Mouse (Mus musculus) adrenal gland, adult 8-10 months (tissue): ENCODE results near the gene Map7d3. TPM values are rescaled to one million over a fixed set of nuclear protein-coding genes. Genes with fewer than 3 reads are reported as not detected.
A peak's percentile ranks its signal among the peaks of the same experiment; 100 is the strongest.

ENCODE experiments used
- DNase-seq: peaks from one replicate; pipeline ENCODE4 v3.0.0; 2022
- total RNA-seq, 4 experiments: library from RNA; stranded (reverse); gene quantifications; 2 replicates each; pipeline ENCODE4 v1.2.4; 2022

Gene Map7d3
- 1 to 10 TPM in 2 of 4 experiments, under 1 TPM in 2; 0.23 to 2.0 (median 1.0) TPM for total RNA-seq

DNA sequence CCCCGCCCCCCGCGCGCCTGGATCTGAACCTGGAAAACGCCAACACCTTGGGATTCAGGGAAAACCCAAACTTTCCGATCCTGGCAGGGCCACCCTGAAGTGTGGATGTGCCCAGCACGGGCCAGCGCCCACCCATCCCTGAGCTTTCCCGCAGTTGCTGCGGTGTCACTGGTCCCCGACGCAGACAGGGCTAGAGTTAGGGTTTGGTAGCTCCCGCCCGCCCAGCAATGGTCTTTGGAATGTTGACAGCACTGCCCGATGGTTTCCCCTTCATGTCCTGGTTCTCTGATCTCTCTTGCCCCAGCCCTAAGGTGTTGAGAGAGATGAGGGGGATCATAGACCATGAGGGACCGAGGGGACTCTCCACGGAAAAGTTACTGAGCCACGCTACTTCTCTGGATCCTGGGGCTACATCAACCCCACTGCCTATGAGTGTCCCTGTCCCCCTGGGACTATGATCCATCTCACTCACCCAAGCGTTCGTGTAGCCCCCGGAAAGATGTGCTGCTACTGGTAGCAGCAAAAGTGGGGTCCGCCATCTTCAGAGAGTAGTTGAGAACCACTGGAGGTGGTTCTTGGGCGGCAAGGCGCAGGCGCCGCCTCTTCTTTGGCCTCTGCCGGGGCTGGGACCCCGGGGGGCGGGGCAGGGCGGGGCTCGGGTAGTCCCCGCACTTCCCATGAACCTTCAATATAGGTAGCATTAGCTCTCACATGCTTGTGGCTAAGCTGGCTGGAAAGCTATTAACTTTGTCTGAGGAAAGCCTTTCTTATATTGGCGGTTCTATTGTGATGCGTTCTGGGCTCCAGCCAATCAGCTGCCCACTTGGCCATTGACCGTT, at the start of gene Map7d3:
Gene Map7d3, minus strand, starts transcription at position 562 of the 839 bp plus-strand sequence.
- peak; percentile 0 for DNase-seq

DNA sequence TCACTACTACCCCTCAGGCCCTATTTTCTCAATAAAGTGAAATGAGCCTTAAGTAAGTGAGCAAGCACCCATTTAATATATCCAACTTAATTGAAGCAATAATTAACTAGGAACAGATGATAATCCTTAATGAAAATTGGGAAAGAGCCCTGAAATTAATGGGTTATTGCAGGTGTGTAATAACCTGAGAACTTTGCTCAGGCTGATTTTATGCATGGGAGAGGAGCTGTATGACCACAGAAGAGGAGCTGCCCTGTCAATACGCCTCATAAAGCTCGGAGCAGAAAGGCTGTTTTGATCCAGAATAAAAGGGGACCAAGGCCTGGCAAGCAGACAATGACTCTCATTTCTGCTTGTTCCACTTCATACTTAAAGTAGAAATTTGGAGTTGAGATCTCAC, 47.7 kb upstream of the Map7d3 start, which contains the start of gene Adgrg4:
Gene Adgrg4, plus strand, starts transcription at position 301 of the 400 bp plus-strand sequence.
- DNase-seq: no peak

DNA sequence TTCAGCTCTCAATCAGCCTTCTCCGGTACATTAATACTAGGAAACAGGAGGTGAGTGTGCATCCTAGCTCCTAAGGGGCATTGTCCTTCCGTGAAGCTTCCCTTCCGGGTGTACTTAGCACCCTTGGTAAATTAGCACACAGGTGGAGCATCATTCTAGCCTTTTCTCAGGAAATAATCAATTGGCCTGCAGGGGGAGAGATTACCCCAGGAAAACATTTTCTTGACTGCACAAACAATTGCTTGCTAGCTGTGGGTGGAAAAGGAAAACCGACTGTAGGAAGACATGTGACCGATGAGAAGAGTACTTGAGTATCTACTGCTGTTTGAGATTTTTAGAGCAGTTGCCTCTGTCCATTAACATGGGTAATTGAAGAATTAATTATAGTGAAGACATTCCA, 19.1 kb upstream of the Map7d3 start:
- DNase-seq: no peak

GRCm38 (mm10) chrX:56839369-56839768, 17.2 kb upstream of the Map7d3 start:
- no peak for DNase-seq

- no peak for DNase-seq
Measured at GRCm38 (mm10) chrX:56835842-56836241, 13.7 kb upstream of the Map7d3 start.

- no peak for DNase-seq
Measured at GRCm38 (mm10) chrX:56827492-56827891, 5.4 kb upstream of the Map7d3 start.

GRCm38 (mm10) chrX:56791268-56791667, 30.9 kb downstream of the Map7d3 start:
- peak; percentile 20 for DNase-seq

GRCm38 (mm10) chrX:56790591-56790990, 31.5 kb downstream of the Map7d3 start:
- DNase-seq: no peak

DNA sequence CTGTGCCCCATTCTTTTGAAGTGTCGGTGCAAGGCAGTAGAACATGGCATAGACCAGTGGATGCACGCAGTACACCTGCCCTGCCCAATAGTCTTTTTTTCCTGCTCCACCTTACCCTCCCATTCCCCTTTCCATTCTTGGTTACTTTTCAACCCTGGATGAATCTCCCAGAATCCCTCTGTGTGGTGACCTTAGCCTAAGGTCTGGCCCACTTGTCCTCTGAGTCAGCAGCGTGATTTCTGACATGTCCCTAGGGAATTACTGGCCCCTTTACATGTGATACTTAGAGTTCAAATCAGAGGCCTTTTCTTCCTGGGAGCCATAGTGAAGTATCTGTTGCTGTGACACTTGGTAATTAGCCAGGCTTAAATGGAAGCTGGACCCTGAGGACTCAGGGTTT, 34.6 kb downstream of the Map7d3 start:
- DNase-seq: no peak

- DNase-seq: no peak
Measured at GRCm38 (mm10) chrX:56786281-56787061, 35.7 kb downstream of the Map7d3 start.

DNA sequence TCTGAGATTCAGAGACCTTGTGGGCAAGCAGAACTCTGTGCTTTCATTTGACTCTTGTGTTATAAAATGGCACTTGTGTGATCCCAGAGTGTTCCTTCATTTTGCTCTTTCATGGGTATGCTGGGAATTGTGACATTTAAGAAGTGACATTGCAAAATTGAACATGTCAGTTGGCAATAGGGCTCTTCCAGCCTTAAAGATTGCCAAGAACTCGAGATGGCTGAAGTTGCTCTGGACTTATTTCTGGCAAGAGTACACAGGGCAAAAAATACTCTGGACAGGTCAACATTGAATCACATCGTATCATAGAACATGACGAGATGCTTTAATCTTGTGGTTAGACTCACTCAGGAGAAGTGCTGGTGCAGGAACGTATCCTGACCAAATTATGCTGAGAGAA, 48.8 kb downstream of the Map7d3 start:
- no peak for DNase-seq

GRCm38 (mm10) chrX:56771751-56772150, 50.4 kb downstream of the Map7d3 start:
- no peak for DNase-seq

DNA sequence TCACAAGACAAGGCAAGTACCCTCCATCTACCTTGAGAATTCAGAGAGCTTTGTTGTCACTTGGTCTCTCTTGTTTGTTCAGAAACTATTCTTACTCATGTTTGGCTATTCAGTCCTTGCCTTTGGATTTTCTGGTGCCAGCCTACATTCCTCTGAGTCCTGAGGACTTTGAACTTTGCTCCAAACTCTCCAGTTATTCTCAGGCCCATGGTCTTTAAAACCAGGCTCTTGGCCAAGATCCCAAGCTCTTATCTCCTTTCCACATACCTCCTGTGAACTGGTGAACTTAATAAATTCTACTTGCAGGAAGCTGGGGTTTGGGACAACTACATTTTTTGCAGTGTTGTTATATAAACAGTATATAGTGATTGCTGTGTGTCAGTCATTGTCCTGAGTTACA, 52.3 kb downstream of the Map7d3 start:
- DNase-seq: no peak

GRCm38 (mm10) chrX:56760257-56760760, 61.8 kb downstream of the Map7d3 start:
- DNase-seq: no peak

DNA sequence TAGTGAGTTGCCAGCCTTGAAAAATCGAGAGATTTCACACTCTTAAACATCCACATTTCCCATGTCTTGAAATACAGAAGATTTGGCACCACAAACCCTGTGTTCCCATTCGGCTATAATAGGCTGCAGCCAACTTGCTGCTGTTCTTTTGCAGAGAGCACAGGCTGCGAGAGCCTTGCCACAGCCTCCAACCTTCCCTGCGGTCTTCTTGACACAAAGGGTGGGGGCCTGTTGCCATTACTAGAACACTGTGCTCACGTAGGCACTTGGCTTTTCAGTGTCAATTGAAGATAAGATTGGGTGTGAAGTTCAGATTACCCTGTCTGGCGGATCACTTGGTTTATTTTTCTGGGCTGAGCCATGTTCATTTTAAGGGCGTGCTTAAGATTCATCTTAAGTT, 65.8 kb downstream of the Map7d3 start:
- DNase-seq: no peak

GRCm38 (mm10) chrX:56755646-56756045, 66.5 kb downstream of the Map7d3 start:
- peak; percentile 10 for DNase-seq

DNA sequence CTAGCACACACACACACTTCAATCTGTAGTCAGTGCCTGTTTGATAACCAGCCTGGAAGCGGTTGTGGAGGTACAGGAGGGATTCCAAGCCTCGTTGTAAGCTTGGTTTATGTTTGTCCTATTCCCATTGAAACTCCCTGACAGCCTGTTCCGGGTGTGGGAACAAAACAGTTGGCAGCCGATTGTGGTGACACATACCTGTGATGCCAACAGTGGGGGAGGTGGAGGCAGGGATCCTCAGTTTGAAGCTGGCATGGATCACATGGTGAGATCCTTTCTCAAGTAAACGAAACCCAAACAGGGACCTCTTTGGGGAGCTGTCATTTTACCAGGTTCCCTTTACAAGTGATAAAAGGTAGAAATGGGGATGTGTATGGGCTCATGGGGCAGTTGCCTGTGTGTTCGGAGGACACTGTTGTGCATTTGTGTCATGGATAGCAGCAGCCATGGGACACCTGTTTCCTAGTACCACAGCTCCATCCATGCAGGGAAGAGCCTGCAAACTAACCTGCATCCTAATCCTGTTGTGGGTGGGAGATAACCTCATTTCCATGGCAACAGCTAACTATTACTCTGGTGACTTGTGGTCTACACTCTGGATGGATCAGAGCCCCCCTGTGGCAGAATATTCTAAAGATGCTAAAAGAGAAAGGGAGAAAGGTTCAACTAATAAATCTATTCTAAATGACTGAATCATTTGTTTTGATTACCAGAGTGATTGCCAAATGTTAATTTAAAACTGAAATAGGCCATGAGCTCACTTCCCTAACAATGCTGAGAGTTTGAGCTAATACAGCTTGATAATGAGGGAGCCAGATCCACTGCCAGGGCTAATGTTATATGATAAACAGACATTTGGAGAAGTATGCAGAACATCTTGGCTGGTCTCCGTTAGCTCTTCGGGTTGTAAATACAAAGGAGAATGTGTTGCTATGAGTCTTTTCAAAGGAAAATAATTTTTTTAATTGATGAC, 68.5 kb downstream of the Map7d3 start:
- DNase-seq: no peak

DNA sequence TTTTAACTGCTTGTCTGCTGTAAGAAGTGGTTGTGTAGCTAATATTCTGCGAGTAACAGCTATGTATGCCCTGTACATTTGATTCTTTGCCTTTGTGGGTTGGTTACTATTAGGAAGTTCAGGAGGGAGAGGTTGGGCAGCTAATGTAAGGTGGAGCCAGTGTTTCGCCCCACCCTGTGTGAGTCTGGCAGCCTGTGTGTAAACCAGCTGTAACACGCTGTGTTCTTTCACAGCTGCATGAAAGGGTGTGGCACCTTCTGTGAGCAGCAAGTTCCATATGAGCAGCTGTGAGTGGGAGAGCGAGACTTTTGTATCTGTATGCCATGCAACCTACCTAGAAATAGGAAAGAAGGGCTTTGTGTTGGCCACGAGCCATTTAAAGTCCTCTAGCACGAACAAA, 70.0 kb downstream of the Map7d3 start:
- no peak for DNase-seq

DNA sequence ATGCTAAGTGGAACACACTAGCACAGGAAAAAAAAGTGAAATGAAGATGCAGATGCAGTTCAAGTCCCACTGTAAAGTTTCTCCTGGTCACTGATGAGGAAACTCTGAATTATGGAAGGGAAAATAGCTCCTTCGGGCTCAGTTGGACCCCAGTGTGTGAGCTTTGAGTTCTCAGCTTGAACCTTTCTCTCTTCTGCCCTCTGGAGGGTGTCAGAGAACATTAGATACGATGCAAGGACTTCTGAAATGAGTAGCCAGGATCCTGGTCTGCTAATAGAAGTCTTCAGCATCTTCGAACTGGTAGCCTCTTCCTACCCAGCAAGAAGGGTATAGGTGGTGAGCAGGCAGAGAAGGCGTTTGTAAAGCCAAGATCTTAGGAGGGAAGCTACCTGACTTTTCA, 70.6 kb downstream of the Map7d3 start:
- no peak for DNase-seq
